Mouse (Mus musculus) ES-CJ7 (cell line): ENCODE results near the gene Rfx8.

Experiments used
- DNase-seq: peaks from one replicate; pipeline ENCODE4 v3.0.0; 2011; ENCODE audit warnings: low read depth, low spot score

The Rfx8 gene

DNA sequence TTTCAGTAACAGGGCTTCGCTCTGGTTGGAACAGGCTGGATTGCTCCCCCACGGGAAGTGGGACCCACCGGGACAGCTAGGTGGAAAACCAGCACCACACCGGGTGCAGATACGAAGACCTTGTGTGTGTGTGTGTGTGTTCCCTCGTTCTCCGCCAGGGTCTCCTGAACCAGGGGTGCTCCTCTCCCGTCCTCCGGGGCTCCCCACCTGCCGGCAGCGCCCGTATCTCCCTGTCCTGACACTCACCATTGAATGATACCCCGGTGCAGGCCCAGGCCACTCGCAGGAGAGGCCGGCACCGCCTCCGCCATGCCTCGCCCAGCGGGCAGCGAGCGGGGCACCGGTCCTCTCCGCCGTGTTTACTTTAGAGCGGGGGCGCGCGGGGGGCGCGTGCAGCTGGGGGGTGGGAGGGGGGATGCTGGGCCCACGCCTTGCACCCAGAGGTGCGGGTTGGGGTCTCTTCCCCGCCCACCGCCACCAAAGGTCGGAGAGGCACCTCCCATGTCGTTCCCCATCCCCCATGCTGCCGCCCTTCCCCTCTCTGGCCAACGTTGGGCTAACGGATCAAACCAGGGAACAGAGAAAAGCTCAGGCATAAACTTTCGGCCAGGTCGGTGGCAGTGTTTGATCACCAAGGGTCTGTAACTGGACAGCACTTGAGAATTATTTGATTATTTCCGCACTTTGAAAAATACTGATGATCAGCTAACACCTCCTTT lies at the start of gene Rfx8:
Gene Rfx8 (minus strand): TSS at position 366 of the 719 bp plus-strand sequence.
- DNase-seq, result peak; percentile 46

GRCm38 (mm10) chr1:39770436-39770835 lies 49.6 kb upstream of the Rfx8 start:
- no peak for DNase-seq

- DNase-seq, result no peak
Measured at GRCm38 (mm10) chr1:39768017-39768416, 47.2 kb upstream of the Rfx8 start.

- no peak for DNase-seq
Measured at GRCm38 (mm10) chr1:39765854-39766493, 45.2 kb upstream of the Rfx8 start.

GRCm38 (mm10) chr1:39762025-39762370 lies 41.2 kb upstream of the Rfx8 start:
- DNase-seq, result peak; percentile 91

- peak; percentile 85 for DNase-seq
Measured at GRCm38 (mm10) chr1:39761211-39762024, 40.6 kb upstream of the Rfx8 start.

- DNase-seq, result no peak
Measured at GRCm38 (mm10) chr1:39760181-39760715, 39.5 kb upstream of the Rfx8 start.

DNA sequence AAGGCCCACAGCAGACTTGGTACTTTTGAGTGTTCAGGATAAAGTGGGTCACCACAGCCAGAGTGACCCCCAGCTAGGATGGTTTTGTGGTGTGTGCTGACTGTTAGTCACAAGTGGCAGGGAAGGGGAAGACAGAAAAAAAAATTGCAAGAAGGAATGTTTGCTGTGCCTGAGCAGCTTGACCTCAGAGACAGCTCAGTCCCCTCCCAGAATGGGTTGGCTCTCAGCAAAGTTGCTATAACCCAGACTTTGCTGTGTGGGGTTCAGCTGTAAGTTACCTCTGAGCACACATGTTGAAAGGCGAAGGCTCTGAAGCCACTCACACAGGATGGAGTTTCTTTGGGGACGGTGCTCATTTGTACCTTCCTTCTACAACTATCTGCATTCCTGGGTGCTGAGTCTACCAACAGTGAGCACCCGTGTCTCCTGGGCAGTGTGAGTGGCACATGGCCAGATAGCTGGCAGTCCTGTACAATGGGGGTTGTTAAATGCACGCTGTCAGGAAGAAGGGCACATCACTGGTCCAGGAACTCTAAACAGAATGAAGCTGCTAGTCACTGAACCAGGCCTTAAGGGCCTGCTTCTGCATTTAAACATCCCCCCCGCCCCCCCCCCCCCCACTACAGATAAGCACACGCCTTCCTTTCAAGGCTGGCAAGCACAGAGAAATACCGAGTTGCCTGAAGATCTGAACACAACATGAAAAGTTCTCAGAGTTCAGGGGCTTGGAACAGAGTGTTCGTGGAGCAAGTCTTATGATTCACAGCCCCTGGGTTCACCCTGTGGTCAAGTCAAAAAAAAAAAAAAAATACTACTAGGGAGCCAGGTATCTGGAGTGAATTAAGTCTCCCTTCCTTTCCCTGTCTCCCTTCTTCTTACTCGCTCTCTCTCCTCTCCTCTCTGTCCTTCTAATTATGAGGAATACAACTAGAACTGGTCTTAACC lies 38.7 kb upstream of the Rfx8 start:
- no peak for DNase-seq

DNA sequence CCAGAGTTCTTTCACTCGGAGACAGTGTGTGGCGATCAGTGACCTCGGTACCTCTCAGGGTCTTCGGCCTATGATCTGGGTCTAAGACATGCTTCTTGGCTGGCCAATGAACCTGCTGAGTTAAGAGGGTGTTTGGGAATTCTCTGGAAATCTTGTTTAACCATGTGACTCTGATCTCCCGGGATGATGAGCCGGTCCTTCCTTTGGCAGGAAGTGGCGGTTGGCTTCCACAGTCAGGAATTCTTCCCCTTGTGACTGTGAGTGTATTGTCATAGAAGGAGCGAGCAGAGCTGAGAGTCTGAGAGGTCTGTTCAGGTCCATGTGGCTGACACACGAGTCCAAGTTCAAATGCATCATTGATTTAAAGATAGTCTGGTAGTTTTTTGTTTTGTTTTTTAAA lies 37.4 kb upstream of the Rfx8 start:
- peak; percentile 41 for DNase-seq

DNA sequence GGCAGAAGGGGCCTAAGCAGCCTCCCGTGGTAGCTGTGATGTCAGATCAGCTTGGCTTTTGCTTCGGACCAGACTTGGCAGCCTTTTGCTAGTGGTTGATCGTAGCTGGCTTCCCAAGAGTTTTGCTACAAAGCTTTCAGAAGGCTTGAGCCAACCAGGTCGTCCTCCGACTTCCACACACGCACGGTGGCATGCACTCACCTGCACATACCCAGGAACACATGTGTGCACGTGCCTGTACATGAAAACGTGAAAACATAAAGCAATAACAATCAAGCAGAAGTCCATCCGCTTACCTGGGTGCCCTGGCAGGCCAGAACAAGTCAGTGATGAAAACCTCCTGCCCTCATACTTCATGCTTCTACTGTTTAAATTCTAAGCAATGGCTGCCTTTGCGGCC lies 36.2 kb upstream of the Rfx8 start:
- no peak for DNase-seq

GRCm38 (mm10) chr1:39754224-39754957 lies 33.6 kb upstream of the Rfx8 start:
- DNase-seq, result no peak

DNA sequence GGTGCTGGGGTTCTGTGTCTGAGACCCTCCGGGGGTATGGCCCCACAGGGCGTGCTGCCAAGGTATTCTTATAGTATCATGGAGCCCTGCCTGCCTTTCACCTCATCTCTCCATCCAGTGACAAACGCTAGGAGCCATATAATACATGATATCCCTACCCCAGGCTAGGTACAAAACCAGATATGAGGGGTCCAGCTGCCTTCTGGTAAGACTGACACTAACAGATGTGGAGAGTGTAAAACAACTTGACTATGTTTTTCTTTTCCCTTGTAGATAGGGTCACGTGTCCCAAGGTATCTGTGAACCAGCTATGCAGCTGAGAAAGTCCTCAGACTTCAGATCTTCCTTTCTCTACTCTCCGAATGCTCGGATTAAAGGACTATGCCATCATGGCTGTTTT lies 30.7 kb upstream of the Rfx8 start:
- DNase-seq, result no peak

DNA sequence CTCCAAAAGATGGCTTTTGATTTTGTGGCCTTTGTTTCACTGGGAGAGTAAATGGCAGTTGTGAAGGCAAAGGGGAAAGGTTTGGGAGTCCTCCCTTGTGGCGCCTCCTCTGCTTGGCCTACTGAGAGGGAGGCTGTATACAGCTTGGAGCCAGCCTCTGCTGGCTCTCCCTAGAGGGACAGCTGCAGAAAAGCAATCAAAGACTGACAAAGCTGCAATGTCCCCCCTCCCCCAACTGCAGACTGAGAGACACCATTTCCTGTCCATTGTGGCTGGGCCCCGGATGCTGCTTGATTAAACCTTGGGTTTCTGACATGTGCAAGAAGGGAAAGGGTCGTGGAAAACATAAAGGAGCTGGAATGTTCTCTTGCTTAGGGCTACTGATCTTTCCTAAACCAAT lies 28.9 kb upstream of the Rfx8 start:
- DNase-seq, result no peak

DNA sequence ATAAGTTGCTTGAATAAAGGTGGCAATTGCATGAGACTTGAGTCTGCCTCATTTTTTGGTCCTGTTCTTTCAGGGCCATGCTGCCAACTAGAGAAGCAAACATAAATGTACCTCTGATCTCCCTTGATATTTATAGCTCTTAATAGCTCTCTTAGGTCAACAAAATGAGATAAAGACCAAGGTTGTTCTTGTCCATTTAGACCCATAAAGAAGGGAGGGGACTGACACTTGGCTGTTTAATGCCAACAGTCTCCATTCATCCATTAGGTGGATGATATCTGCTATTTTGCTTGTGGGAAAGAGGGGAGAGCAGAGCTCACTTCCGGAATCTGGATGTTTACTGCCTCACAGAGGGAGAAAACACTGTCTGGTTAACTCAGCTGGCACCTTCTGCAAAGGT lies 28.4 kb upstream of the Rfx8 start:
- no peak for DNase-seq

GRCm38 (mm10) chr1:39748666-39749065 lies 27.9 kb upstream of the Rfx8 start:
- DNase-seq, result no peak

DNA sequence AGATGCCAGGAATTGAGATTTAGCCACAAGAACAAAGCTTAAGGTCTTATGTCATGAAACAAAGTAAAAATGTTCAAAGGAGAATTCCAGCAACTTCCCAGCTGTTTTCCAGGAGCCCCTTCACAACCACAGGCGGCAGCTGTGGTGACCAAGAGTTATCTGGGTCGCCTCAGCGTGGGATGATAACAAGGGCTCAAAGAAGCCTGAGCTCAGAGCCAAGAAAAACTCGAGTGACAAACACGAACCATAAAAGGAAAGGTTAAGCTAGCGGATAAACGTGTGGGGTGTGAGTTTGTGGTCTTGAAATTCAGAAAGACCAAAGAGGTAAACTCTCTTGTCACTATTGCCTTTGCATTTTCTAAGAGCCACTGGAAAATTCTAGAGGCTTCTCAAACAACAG lies 25.7 kb upstream of the Rfx8 start:
- no peak for DNase-seq

GRCm38 (mm10) chr1:39740948-39741347 lies 20.2 kb upstream of the Rfx8 start:
- DNase-seq, result no peak

GRCm38 (mm10) chr1:39740002-39740401 lies 19.2 kb upstream of the Rfx8 start:
- no peak for DNase-seq

DNA sequence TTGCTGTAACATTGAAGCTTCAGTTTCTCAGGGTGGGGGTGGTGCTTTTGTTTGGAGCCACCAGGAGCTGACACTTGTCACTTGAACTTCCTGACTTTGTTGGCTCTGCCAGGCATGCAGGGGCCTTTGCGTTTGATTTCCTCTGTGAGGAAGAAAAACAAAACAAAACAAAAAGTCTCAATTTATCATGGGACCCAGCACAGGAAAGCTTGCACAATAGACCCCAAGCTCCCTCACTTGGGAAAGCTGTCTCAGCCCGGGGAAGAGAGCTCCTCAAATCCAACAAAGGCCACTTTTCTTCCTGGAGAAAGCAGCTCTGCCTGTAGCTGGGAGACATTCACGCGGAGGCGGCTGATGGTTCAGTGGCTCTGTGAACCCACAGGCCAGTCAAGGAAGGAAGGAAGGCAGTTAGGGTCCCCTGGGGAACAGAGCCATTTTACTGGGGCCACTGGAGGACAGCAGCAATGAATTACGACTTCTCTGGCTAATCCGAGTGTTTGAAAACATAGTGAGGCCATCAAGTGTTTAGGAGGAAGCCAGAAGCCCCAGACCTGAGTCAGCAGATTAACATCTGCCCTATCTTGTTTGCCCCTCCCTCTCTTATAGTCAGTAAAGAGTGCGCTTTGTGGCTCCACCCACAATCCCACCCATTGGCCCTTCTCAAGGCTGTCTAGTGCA lies 15.3 kb upstream of the Rfx8 start:
- DNase-seq, result no peak

GRCm38 (mm10) chr1:39735493-39735892 lies 14.7 kb upstream of the Rfx8 start:
- DNase-seq, result no peak
